Mouse (Mus musculus): ENCODE data around the gene Ankrd13a.

GRCm38 (mm10) chr5:114795653-114796052, 21.2 kb downstream of the Ankrd13a start:
- TF ChIP-seq CTCF (IDR thresholded peaks at IDR 0.05; ENCODE audit: low read depth): no peak
- no peak for TF ChIP-seq EP300 (IDR thresholded peaks at IDR 0.05; ENCODE audit: low read depth)

Measured in heart, postnatal 0 days (tissue).